Mouse (Mus musculus) liver, postnatal 0 days (tissue): ENCODE measurements around the gene 1700034J05Rik. TPM values are rescaled to one million over a fixed set of nuclear protein-coding genes. Genes with fewer than 3 reads are reported as not detected.

ENCODE experiments used
- ATAC-seq: fragments of 200-750 bp; cut with Nextera tagmentation; 2 replicates; pipeline ENCODE4 v1.8.0; 2017; ENCODE audit warnings: mild to moderate bottlenecking, moderate library complexity
- DNase-seq: peaks from one replicate; pipeline ENCODE4 v3.0.0-alpha.2; 2016
- H3K27ac ChIP-seq: fragments of 300-500 bp; sonication (generic); 2 replicates; pipeline ENCODE4 v1.5.1; 2014; ENCODE audit warnings: antibody characterized with exemption, moderate library complexity, mild to moderate bottlenecking, low read depth
- H3K27me3 ChIP-seq: fragments of 300-500 bp; sonication (generic); 2 replicates; pipeline ENCODE4 v1.6.1; 2014; ENCODE audit warnings: low read length, control low read depth, mixed read lengths; ENCODE audit not compliant: insufficient read depth
- H3K36me3 ChIP-seq: fragments of 300-500 bp; sonication (generic); replicated peaks from 2 replicates; pipeline ENCODE4 v1.6.1; 2014; ENCODE audit warnings: mild to moderate bottlenecking, control low read depth, low read length, moderate library complexity, mixed read lengths; ENCODE audit not compliant: insufficient read depth
- H3K4me1 ChIP-seq: fragments of 300-500 bp; sonication (generic); 2 replicates; pipeline ENCODE4 v1.6.1; 2014; ENCODE audit warnings: antibody characterized with exemption, mild to moderate bottlenecking, control low read depth; ENCODE audit not compliant: insufficient read depth
- H3K4me2 ChIP-seq: fragments of 300-500 bp; sonication (generic); 2 replicates; pipeline ENCODE4 v1.6.1; 2014; ENCODE audit warnings: low read depth, mild to moderate bottlenecking, low read length, moderate library complexity, mixed read lengths
- H3K4me3 ChIP-seq: fragments of 300-500 bp; sonication (generic); 2 replicates; pipeline ENCODE4 v1.5.1; 2014; ENCODE audit warnings: low read depth, low read length
- H3K9ac ChIP-seq: fragments of 300-500 bp; sonication (generic); replicated peaks from 2 replicates; pipeline ENCODE4 v1.6.1; 2014; ENCODE audit warnings: mild to moderate bottlenecking, moderate library complexity
- H3K9me3 ChIP-seq: fragments of 300-500 bp; sonication (generic); 2 replicates; pipeline ENCODE4 v1.6.1; 2016; ENCODE audit warnings: mild to moderate bottlenecking, control low read depth, low read length, mixed read lengths
- CTCF ChIP-seq: sonication (generic); IDR thresholded peaks from 2 replicates; pipeline ENCODE4 v1.5.1; 2016; ENCODE audit warnings: antibody characterized with exemption, low read depth
- EP300 ChIP-seq: IDR thresholded peaks from 2 replicates; pipeline ENCODE4 v1.6.1; 2016; ENCODE audit warnings: antibody characterized with exemption, low read depth, mild to moderate bottlenecking
- WGBS: fragments of 180-500 bp; shearing (Covaris S2); extraction: QIAGEN DNeasy Blood & Tissue Kit; methylation state at CpG from one replicate; pipeline ENCODE4 v1.1.7; 2014; ENCODE audit not compliant: insufficient replicate concordance; 5-methylcytosine and 5-hydroxymethylcytosine counted together
- polyA plus RNA-seq: library from polyadenylated mRNA; unstranded; fragments of >200 nt; fragmentation: Nextera tagmentation; extraction: Ambion mirVana; gene quantifications from 2 replicates; pipeline ENCODE4 v1.2.1, GENCODE M21; 2015

1700034J05Rik gene
- polyA plus RNA-seq: 0.05 TPM in 1 of 2 replicates, not detected in the other

DNA sequence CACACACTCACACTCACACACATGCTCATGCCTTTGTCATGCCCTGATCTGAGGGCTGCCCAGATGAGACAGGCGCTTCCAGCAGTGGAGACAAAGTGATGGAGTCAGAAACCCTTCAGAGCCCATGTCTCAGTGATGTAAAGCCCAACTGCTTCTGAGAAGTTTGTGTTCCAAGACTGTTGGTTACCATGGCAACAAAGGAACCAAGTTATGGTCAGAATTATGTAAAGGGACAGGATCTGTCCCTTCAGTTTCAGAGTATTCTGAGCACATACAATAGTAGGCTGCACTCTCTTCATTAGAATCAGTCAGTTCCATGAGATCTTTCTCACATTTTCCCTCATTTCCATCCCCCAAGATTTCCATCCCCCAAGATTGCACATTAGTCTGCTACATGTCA lies at the start of gene 1700034J05Rik:
TSS of gene 1700034J05Rik (minus strand) at position 165 of the 400 bp plus-strand sequence.
- Histone ChIP-seq H3K4me3 (no peak within 1 kb of the TSS), H3K4me2 (no peak within 1 kb of the TSS), H3K9me3 (no peaks in the 10 kb centered on the region), H3K27me3 (no peaks in the 10 kb centered on the region), H3K27ac (no peak within 1 kb of the TSS), H3K4me1 (peaks cover 7% of the 10 kb centered on the region; the same call in 1 of the 2 replicates), H3K9ac (no peak within 1 kb of the TSS), H3K36me3 (no peaks in the 10 kb centered on the region)
- WGBS: 86% methylated on average over 1 of the region's 1 CpGs
- ATAC-seq (no peak), DNase-seq (no peak)
- TF ChIP-seq EP300 (no peak), CTCF (no peak)

DNA sequence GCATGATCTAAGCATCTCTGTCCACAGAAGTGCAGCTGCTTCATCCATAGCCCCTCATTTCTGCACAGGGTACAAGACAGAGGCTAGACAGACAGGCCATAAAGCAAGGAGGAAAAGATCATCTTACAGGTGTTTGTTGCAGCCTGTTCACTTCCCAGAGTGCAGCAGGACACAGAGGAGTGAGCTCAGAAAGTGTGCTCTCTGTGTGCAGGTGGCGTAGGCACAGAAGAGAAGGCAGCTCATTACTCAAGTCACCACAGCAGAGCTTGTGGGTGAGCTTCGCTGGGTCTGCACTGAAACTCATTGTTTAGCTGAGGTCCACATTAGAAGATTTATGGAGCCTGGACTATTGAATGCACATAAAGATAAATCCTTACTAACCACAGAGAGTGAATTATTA lies 45.5 kb upstream of the 1700034J05Rik start:
- DNase-seq: no peak
- TF ChIP-seq CTCF: no peak
- TF ChIP-seq EP300: no peak

DNA sequence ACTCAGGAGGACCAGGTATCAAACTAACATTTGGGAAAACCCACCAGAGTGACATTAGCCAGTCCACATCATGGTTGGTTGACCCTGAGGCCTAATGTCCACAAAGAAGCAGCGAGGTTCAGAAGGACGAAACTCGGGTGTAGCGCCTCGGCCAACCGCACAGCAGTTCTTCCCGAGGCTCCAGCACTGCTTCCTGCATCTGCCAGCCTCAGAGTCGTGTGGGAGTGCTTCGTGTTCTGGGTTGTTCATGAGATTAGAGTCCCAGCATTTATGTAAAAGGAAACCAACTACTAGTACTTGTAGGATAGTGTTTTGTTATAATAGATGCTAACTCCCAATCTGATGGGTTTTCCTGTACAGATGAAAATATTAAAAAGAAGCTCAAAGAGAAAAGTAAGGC lies 45.1 kb upstream of the 1700034J05Rik start:
- Histone ChIP-seq H3K27me3 (no peaks in the 10 kb centered on the region), H3K4me3 (no peak overlapping the region), H3K9ac (no peak overlapping the region), H3K9me3 (no peaks in the 10 kb centered on the region), H3K36me3 (peaks cover 27% of the 10 kb centered on the region), H3K27ac (no peak overlapping the region), H3K4me1 (no peaks in the 10 kb centered on the region), H3K4me2 (no peak overlapping the region)
- TF ChIP-seq CTCF: no peak
- TF ChIP-seq EP300: no peak
- 74% methylated on average over 9 of the region's 9 CpGs for WGBS
- no peak for ATAC-seq
- DNase-seq: no peak

More for the DNA sequence above, 45.5 kb upstream of the 1700034J05Rik start:
- H3K27me3 ChIP-seq: no peaks in the 10 kb centered on the region
- no peak overlapping the region for H3K9ac ChIP-seq
- no peak overlapping the region for H3K4me3 ChIP-seq
- H3K36me3 ChIP-seq: peaks cover 27% of the 10 kb centered on the region
- no peaks in the 10 kb centered on the region for H3K4me1 ChIP-seq
- 69% methylated on average over 2 of the region's 2 CpGs for WGBS
- H3K4me2 ChIP-seq: no peak overlapping the region
- ATAC-seq: no peak
- no peaks in the 10 kb centered on the region for H3K9me3 ChIP-seq
- no peak overlapping the region for H3K27ac ChIP-seq

DNA sequence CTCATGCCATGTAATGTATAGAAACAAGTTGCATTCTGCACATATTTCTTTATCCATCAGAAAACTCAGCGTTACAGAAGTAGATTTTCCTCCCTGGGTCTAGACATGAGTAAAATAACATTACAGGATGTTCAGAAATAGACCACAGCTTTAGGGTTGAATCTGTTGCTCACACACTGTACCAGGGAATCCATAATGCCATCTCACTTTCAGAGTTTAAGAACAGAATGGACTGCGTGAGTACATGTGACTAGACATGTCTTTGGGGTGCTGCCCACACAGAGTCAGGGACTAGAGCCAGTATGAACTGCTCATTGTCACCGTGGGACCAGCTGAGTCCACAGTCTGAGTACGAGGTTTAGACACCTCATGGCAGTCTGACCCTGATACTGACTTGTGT lies 44.5 kb upstream of the 1700034J05Rik start:
- no peak overlapping the region for H3K4me2 ChIP-seq
- no peak overlapping the region for H3K9ac ChIP-seq
- H3K9me3 ChIP-seq: no peaks in the 10 kb centered on the region
- TF ChIP-seq EP300 (no peak), CTCF (no peak)
- no peaks in the 10 kb centered on the region for H3K27me3 ChIP-seq
- H3K36me3 ChIP-seq: peaks cover 27% of the 10 kb centered on the region
- no peak overlapping the region for H3K27ac ChIP-seq
- whole genome bisulfite sequencing: 85% methylated on average over 4 of the region's 4 CpGs
- ATAC-seq: no peak
- no peaks in the 10 kb centered on the region for H3K4me1 ChIP-seq
- no peak for DNase-seq
- no peak overlapping the region for H3K4me3 ChIP-seq

DNA sequence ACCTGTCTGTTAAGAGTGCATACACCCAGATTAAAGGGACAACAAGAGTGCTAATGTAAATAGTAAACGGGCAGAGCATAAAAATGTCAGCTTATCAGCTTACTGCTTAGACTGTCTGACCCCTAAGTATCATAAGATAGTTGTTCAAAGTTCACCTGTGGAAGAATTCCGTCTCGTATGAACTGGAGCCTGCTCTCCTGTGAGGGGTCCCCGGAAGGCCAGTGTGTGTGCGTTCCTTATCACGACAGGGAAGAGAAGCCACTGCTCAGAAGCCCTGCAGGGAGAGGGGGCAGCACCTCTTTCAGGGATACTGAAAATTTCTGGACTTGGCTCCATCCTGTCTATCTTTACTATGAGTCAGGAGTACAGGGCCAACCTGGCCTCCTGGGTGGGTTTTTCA lies 42.8 kb upstream of the 1700034J05Rik start:
- H3K4me2 ChIP-seq: no peak overlapping the region
- no peaks in the 10 kb centered on the region for H3K27me3 ChIP-seq
- H3K9me3 ChIP-seq: no peaks in the 10 kb centered on the region
- H3K36me3 ChIP-seq: peaks cover 19% of the 10 kb centered on the region
- no peak overlapping the region for H3K9ac ChIP-seq
- TF ChIP-seq CTCF: no peak
- TF ChIP-seq EP300: no peak
- DNase-seq: no peak
- no peak overlapping the region for H3K27ac ChIP-seq
- ATAC-seq: no peak
- H3K4me1 ChIP-seq: no peaks in the 10 kb centered on the region
- WGBS: 74% methylated on average over 6 of the region's 6 CpGs
- no peak overlapping the region for H3K4me3 ChIP-seq

DNA sequence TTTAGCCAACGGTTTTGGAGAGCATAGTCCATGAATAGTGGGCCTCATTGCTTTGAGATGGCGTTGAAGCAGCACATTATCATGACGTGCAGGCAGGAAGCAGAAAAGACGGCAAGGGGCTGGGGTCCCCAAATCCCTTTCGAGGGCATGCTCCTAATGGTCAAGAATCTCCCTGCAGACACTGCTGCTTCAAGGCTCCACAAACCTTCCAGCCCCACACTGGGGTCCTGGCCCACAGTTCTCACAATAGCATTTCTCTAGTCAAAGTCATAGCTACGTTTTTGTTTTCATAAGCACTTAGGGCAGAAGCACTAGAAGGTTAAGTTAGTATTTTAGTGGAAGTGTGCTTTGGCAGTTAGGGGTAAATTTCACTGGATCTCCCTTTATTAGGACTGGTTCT lies 41.7 kb upstream of the 1700034J05Rik start:
- no peaks in the 10 kb centered on the region for H3K27me3 ChIP-seq
- no peak for DNase-seq
- H3K4me1 ChIP-seq: no peaks in the 10 kb centered on the region
- H3K4me2 ChIP-seq: no peak overlapping the region
- H3K4me3 ChIP-seq: no peak overlapping the region
- TF ChIP-seq EP300 (no peak), CTCF (no peak)
- 79% methylated on average over 6 of the region's 6 CpGs for WGBS
- no peaks in the 10 kb centered on the region for H3K9me3 ChIP-seq
- H3K36me3 ChIP-seq: peaks cover 9% of the 10 kb centered on the region; the same call in 1 of the 2 replicates
- no peak overlapping the region for H3K27ac ChIP-seq
- no peak overlapping the region for H3K9ac ChIP-seq
- no peak for ATAC-seq

DNA sequence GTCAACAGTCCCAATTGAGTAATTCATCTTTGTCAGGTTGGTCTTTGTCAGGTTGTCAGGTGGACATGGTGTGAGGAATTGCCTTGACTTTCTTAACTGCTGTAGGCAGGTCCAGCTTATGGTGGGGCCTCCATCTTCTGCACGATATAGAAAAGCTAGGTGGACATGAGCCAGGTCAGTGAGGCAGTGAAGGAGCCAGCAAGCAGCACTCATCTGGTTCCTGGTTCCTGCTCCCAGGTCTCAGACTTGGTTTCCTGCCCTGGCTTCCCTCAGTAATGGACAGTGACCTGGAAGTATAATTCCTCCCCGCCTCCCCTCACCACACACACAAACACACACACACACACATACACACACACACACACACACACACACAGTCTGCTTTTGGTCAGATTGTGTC lies 41.2 kb upstream of the 1700034J05Rik start:
- DNase-seq: no peak
- Histone ChIP-seq H3K9me3 (no peaks in the 10 kb centered on the region), H3K36me3 (peaks cover 8% of the 10 kb centered on the region; the same call in 1 of the 2 replicates), H3K27ac (no peak overlapping the region), H3K4me1 (no peaks in the 10 kb centered on the region), H3K9ac (no peak overlapping the region), H3K4me2 (no peak overlapping the region), H3K27me3 (no peaks in the 10 kb centered on the region), H3K4me3 (no peak overlapping the region)
- TF ChIP-seq EP300 (no peak), CTCF (no peak)
- ATAC-seq: no peak
- 73% methylated on average over 2 of the region's 2 CpGs for WGBS
